Mouse (Mus musculus): ENCODE results near the gene Hhipl2.
"Not testable (repeated sequence)": the region's sequence is repeated elsewhere in the genome, so short reads cannot be mapped to it uniquely, and the experiment has no call there.

The Hhipl2 gene

GRCm38 (mm10) chr1:183417873-183418272 is at the start of gene Hhipl2:
Gene Hhipl2 (plus strand): TSS chr1:183418215.
- CTCF ChIA-PET: no interaction called here

GRCm38 (mm10) chr1:183368601-183369400 is 49.2 kb upstream of the Hhipl2 start:
- CTCF ChIA-PET: no interaction called here

- CTCF ChIA-PET: no interaction called here
Measured at GRCm38 (mm10) chr1:183369427-183370014, 48.5 kb upstream of the Hhipl2 start, which contains the start of gene Mia3. Gene Mia3 (minus strand): TSS chr1:183369553.

GRCm38 (mm10) chr1:183374728-183375127 is 43.3 kb upstream of the Hhipl2 start:
- CTCF ChIA-PET: no interaction called here

- CTCF ChIA-PET: interaction anchor here (0.6 kb wide), 1 partner anchor 123 kb away, joined by 3 read pairs; no protein-coding TSS in a partner anchor
Measured at GRCm38 (mm10) chr1:183377045-183377444, 41.0 kb upstream of the Hhipl2 start.

- CTCF ChIA-PET: interaction anchor here (0.5 kb wide), 1 partner anchor 44 kb away, joined by 5 read pairs; no protein-coding TSS in a partner anchor
Measured at GRCm38 (mm10) chr1:183378321-183378941, 39.6 kb upstream of the Hhipl2 start.

- CTCF ChIA-PET: not testable (repeated sequence)
Measured at GRCm38 (mm10) chr1:183379376-183379775, 38.6 kb upstream of the Hhipl2 start.

GRCm38 (mm10) chr1:183381816-183382215 is 36.2 kb upstream of the Hhipl2 start:
- CTCF ChIA-PET: no interaction called here

- CTCF ChIA-PET: no interaction called here
Measured at GRCm38 (mm10) chr1:183382621-183383020, 35.4 kb upstream of the Hhipl2 start.

- CTCF ChIA-PET: not testable (repeated sequence)
Measured at GRCm38 (mm10) chr1:183387421-183387820, 30.6 kb upstream of the Hhipl2 start.

GRCm38 (mm10) chr1:183388426-183389406 is 29.3 kb upstream of the Hhipl2 start, which contains the start of gene Taf1a:
Gene Taf1a (plus strand): TSS chr1:183388981.
- CTCF ChIA-PET: no interaction called here

- CTCF ChIA-PET: no interaction called here
Measured at GRCm38 (mm10) chr1:183403396-183403795, 14.6 kb upstream of the Hhipl2 start.

GRCm38 (mm10) chr1:183414081-183414727 is 3.8 kb upstream of the Hhipl2 start:
- CTCF ChIA-PET: no interaction called here

- CTCF ChIA-PET: no interaction called here
Measured at GRCm38 (mm10) chr1:183419741-183420140, 1.7 kb downstream of the Hhipl2 start.

- CTCF ChIA-PET: no interaction called here
Measured at GRCm38 (mm10) chr1:183420296-183420695, 2.3 kb downstream of the Hhipl2 start.

- CTCF ChIA-PET: no interaction called here
Measured at GRCm38 (mm10) chr1:183424100-183424499, 6.1 kb downstream of the Hhipl2 start.

- CTCF ChIA-PET: no interaction called here
Measured at GRCm38 (mm10) chr1:183434918-183435317, 16.9 kb downstream of the Hhipl2 start.

GRCm38 (mm10) chr1:183439036-183439435 is 21.0 kb downstream of the Hhipl2 start:
- CTCF ChIA-PET: no interaction called here

- CTCF ChIA-PET: interaction anchor here (0.6 to 0.7 kb wide), 2 partner anchors 215 to 905 kb away, joined by 3 read pairs; no protein-coding TSS in a partner anchor
Measured at GRCm38 (mm10) chr1:183442015-183442774, 24.2 kb downstream of the Hhipl2 start.

- CTCF ChIA-PET: no interaction called here
Measured at GRCm38 (mm10) chr1:183453066-183453465, 35.1 kb downstream of the Hhipl2 start.

All from spleen, embryonic (tissue).